Mouse (Mus musculus) neural tube, embryonic 15.5 days (tissue): ENCODE data around the gene Insl3. TPM values are rescaled to one million over a fixed set of nuclear protein-coding genes. Genes with fewer than 3 reads are reported as not detected.

Experiments
- ATAC-seq: fragments of 200-750 bp; cut with Nextera tagmentation; 2 replicates; pipeline ENCODE4 v1.8.0; 2017; ENCODE audit warnings: mild to moderate bottlenecking, moderate TSS enrichment, moderate library complexity; ENCODE audit not compliant: low FRiP score
- H3K27ac ChIP-seq: fragments of 300-500 bp; sonication (generic); replicated peaks from 2 replicates; pipeline ENCODE4 v1.5.1; 2015; ENCODE audit warnings: mild to moderate bottlenecking, inconsistent platforms
- H3K27me3 ChIP-seq: fragments of 300-500 bp; sonication (generic); replicated peaks from 2 replicates; pipeline ENCODE4 v1.6.1; 2015; ENCODE audit warnings: inconsistent platforms
- H3K36me3 ChIP-seq: fragments of 300-500 bp; sonication (generic); 2 replicates; pipeline ENCODE4 v1.6.1; 2015; ENCODE audit warnings: inconsistent platforms
- H3K4me1 ChIP-seq: fragments of 300-500 bp; sonication (generic); 2 replicates; pipeline ENCODE4 v1.6.1; 2015; ENCODE audit warnings: inconsistent platforms
- H3K4me2 ChIP-seq: fragments of 300-500 bp; sonication (generic); 2 replicates; pipeline ENCODE4 v1.6.1; 2015; ENCODE audit warnings: inconsistent platforms, mild to moderate bottlenecking, moderate library complexity
- H3K4me3 ChIP-seq: fragments of 300-500 bp; sonication (generic); replicated peaks from 2 replicates; pipeline ENCODE4 v1.5.1; 2015; ENCODE audit warnings: mild to moderate bottlenecking, inconsistent platforms
- H3K9ac ChIP-seq: fragments of 300-500 bp; sonication (generic); replicated peaks from 2 replicates; pipeline ENCODE4 v1.6.1; 2015; ENCODE audit warnings: mild to moderate bottlenecking, inconsistent platforms
- H3K9me3 ChIP-seq: fragments of 300-500 bp; sonication (generic); replicated peaks from 2 replicates; pipeline ENCODE4 v1.6.1; 2016; ENCODE audit warnings: inconsistent platforms
- WGBS: fragments of 180-500 bp; shearing (Covaris S2); methylation state at CpG from one replicate; pipeline ENCODE4 v1.1.7; 2015; ENCODE audit warnings: mixed read lengths; 5-methylcytosine and 5-hydroxymethylcytosine counted together
- polyA plus RNA-seq: library from polyadenylated mRNA; unstranded; fragments of >200 nt; fragmentation: Nextera tagmentation; extraction: Ambion mirVana; gene quantifications from 2 replicates; pipeline ENCODE4 v1.2.1, GENCODE M21; 2015

Insl3 gene
- 1.4 and 2.8 TPM in 2 replicates for polyA plus RNA-seq

DNA sequence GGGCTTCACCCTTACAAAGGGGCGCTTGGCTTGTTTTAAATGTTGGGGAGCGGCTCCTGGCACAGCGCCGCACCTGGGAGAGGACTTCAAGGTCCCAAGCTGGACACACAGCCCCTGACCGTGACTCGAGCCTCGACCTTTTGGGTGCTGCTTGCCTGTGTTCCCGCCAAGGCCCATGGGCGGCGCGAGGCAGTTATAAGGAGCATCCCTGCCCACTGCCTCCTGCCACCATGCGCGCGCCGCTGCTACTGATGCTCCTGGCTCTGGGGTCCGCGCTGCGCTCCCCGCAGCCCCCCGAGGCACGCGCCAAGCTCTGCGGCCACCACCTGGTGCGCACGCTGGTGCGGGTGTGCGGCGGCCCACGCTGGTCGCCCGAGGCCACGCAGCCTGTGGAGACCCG is at the start of gene Insl3:
Insl3 (plus strand) TSS at position 187 of the 400 bp plus-strand sequence.
- Histone ChIP-seq H3K9me3 (no peaks in the 10 kb centered on the region), H3K4me3 (peak within 1 kb of the TSS; percentile 19), H3K27ac (no peak within 1 kb of the TSS), H3K27me3 (peaks cover 100% of the 10 kb centered on the region), H3K4me1 (peaks cover 39% of the 10 kb centered on the region), H3K9ac (no peak within 1 kb of the TSS), H3K4me2 (peak within 1 kb of the TSS; percentile 29), H3K36me3 (no peaks in the 10 kb centered on the region)
- ATAC-seq = no peak
- WGBS = 2% methylated on average over 33 of the region's 33 CpGs

DNA sequence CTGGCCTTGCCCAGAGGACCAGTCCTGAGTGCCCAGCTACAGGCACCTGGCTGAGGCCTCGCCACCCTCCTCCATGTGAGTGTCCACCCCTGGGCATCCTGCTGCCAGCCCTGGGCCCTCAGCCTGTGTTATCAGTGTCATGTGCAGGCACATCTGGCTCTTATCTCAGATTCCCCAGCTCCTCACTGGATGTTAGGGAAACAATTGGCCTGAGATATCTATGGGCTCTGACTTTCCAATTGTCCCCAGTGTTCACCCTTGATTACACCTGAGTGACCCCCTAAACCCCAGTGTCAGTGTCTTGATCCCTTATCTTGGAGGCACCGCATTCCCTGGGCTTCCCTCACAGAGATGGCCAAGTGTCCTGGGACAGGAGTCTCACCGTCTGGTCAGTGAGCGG is 49.7 kb upstream of the Insl3 start:
- no peak overlapping the region for H3K4me3 ChIP-seq
- H3K9ac ChIP-seq = no peak overlapping the region
- H3K4me1 ChIP-seq = peaks cover 4% of the 10 kb centered on the region; the same call in 1 of the 2 replicates
- H3K9me3 ChIP-seq = no peaks in the 10 kb centered on the region
- no peak for ATAC-seq
- peaks cover 53% of the 10 kb centered on the region for H3K36me3 ChIP-seq
- WGBS = 93% methylated on average over 4 of the region's 4 CpGs
- no peak overlapping the region for H3K4me2 ChIP-seq
- H3K27ac ChIP-seq = no peak overlapping the region
- H3K27me3 ChIP-seq = peaks cover 22% of the 10 kb centered on the region

DNA sequence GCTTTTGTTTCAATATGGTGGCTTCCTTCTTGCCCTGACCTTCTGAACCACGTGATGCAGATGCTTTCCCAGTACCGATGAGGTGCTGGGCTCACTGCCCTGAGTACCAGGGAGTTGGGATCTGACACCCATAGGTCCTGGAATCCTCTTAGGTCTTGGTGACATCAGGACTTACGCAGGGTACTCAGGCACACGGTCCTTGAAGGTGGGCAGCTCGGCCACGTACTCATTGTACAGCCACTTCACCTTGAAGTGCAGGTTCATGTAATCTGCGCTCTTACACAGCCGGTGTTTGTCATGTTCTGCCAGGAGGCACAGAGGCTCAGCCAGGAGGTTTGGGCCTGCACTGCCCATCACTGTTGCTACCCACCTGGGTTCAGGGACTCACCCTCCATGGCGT is 43.5 kb upstream of the Insl3 start:
- H3K27ac ChIP-seq = no peak overlapping the region
- ATAC-seq = no peak
- H3K9me3 ChIP-seq = no peaks in the 10 kb centered on the region
- H3K27me3 ChIP-seq = no peaks in the 10 kb centered on the region; the same call in 1 of the 2 replicates
- no peak overlapping the region for H3K4me3 ChIP-seq
- no peak overlapping the region for H3K4me2 ChIP-seq
- H3K4me1 ChIP-seq = no peaks in the 10 kb centered on the region
- no peak overlapping the region for H3K9ac ChIP-seq
- H3K36me3 ChIP-seq = peaks cover 78% of the 10 kb centered on the region
- 81% methylated on average over 9 of the region's 9 CpGs for WGBS

DNA sequence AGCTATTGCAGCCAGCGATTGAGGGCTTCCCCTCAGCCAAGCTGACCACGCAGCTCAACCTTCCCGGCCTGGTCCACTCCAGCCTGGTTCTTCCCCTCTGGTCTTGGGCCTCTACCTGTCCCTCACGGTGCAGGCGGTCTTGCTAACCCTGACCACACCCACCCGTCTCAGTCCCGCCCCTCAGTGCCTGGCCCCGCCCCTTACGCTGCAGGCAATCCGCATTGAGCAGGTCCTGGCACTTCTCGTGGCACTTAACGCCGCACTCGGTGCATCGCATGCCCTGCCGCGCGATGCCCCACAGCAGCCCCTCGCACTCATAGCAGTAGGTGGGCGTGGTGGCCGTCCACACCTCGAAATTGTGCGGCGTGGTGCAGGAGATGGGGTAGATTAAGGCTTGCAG is 34.4 kb upstream of the Insl3 start:
- H3K9ac ChIP-seq = no peak overlapping the region
- no peaks in the 10 kb centered on the region; the same call in 1 of the 2 replicates for H3K4me1 ChIP-seq
- peak; percentile 26; the same call in 1 of the 2 replicates for ATAC-seq
- no peaks in the 10 kb centered on the region for H3K9me3 ChIP-seq
- peaks cover 71% of the 10 kb centered on the region for H3K36me3 ChIP-seq
- no peak overlapping the region for H3K27ac ChIP-seq
- 0 out of 2 replicates have a peak overlapping the region, but pooled peaks have one; percentile 4 for H3K4me3 ChIP-seq
- WGBS = 3% methylated on average over 24 of the region's 24 CpGs
- peak overlapping the region; percentile 9; the same call in 1 of the 2 replicates for H3K4me2 ChIP-seq
- peaks cover 57% of the 10 kb centered on the region for H3K27me3 ChIP-seq

DNA sequence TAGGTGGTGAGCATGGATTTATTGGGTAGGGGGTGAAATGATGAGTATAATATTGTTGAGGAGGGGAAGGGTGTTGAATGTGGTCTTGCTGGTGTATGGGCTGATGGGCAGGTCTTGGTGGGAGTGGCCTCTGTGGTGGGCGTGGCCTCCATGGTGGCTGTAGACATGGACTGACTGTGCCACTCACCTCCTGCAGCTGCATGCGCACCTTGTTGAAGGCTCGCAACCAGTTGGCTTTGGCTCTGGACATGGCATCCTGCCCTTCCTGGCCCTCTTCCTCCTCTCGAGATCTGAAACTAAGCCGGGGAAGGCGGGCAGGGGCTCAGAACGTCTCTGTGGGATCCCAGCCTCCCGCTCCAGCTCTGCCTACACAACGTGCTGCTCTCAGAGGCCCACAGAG is 31.2 kb upstream of the Insl3 start:
- 22% methylated on average over 8 of the region's 9 CpGs for WGBS
- no peak overlapping the region for H3K4me3 ChIP-seq
- peaks cover 5% of the 10 kb centered on the region; the same call in 1 of the 2 replicates for H3K4me1 ChIP-seq
- no peak overlapping the region for H3K27ac ChIP-seq
- no peak overlapping the region for H3K9ac ChIP-seq
- H3K4me2 ChIP-seq = no peak overlapping the region
- peaks cover 61% of the 10 kb centered on the region for H3K36me3 ChIP-seq
- ATAC-seq = no peak
- no peaks in the 10 kb centered on the region for H3K9me3 ChIP-seq
- peaks cover 69% of the 10 kb centered on the region for H3K27me3 ChIP-seq

DNA sequence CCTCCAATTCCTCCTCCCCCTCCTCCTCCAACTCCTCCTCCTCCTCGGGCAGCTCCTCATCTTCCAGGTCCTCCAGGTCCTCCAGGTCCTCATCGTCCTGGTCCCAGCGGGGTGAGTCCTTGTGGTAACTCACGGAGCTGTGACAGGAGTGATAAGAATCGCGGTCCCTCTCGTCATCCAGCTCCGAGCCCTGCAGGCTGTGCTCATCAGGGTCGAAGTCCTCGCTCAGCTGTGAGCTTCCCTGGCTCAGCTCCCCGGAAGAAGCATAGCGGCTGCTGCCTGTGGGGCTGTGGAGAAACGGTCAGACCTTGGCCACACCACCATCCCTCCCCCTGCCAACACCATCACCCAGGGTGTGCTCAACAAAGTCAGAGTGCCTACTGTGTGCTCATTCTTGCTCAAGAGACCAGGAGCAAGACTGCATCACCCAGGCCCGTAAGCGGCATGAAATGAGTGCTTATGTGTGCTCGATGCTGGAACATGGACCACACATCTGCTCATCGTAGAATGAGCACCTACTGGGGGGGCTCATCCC is 30.4 kb upstream of the Insl3 start:
- 40% methylated on average over 17 of the region's 17 CpGs for WGBS
- no peak overlapping the region for H3K4me2 ChIP-seq
- no peaks in the 10 kb centered on the region for H3K9me3 ChIP-seq
- H3K9ac ChIP-seq = no peak overlapping the region
- peaks cover 5% of the 10 kb centered on the region; the same call in 1 of the 2 replicates for H3K4me1 ChIP-seq
- H3K4me3 ChIP-seq = no peak overlapping the region
- ATAC-seq = no peak
- H3K27ac ChIP-seq = no peak overlapping the region
- peaks cover 62% of the 10 kb centered on the region for H3K36me3 ChIP-seq
- peaks cover 72% of the 10 kb centered on the region for H3K27me3 ChIP-seq

DNA sequence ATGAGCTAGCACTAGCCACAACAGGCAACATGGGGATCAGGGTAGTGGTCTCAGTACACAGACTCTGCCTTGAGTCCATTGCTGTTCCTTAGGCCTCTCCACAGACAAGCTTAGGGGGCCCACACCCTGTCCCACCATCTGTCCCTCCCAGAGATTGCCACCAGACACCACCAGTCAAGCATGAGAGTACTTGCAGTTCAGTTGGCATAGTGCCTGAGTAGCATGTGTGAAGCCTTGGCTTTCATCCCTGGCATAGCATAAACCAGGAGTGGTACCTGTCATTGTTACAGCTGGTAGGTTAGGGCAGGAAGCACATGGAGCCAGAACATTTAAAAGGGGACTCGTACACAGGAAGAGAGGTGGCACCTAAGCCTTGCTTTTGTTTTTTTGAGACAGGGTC is 29.3 kb upstream of the Insl3 start:
- 71% methylated on average over 1 of the region's 1 CpGs for WGBS
- peaks cover 59% of the 10 kb centered on the region for H3K36me3 ChIP-seq
- peaks cover 5% of the 10 kb centered on the region; the same call in 1 of the 2 replicates for H3K4me1 ChIP-seq
- no peak overlapping the region for H3K9ac ChIP-seq
- H3K4me2 ChIP-seq = no peak overlapping the region
- H3K9me3 ChIP-seq = no peaks in the 10 kb centered on the region
- no peak overlapping the region for H3K27ac ChIP-seq
- no peak for ATAC-seq
- no peak overlapping the region for H3K4me3 ChIP-seq
- H3K27me3 ChIP-seq = peaks cover 63% of the 10 kb centered on the region

DNA sequence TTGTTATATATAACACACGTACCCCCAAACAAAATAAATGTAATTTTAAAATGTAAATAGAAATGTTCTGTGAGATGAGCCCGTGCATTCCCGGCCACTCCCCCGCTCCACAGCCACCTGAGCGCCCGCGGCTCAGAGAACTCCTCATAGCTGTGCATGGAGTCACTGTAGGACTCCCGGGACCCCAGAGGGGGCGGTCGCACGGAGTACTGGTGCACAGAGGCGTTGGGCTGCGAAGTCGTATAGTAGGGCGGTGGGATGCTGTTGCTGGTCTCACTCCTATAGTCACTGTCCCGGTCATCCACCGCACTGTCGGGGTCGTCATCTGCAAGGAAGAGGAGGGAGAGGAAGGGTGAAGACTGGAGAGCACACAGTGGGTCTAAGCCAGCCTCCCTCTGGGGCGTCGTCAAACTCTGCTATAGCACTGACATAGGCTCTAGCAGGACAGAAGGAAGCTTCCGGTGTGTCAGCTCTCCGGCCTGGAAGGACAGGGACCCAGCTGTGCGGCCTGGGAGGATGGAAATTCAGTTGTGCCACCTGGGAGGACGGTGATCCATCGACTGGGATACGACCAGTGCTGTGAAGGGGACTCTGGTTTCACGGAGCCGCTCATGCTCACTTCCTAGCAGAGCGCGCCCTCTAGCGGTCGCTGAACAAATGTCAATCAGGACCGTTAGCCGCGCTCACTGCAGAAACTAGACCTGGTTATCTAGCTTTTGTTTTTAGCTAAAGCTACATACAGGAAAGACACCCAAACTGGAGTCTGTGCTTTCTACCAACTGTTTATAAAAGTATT is 28.5 kb upstream of the Insl3 start:
- no peaks in the 10 kb centered on the region for H3K9me3 ChIP-seq
- H3K4me2 ChIP-seq = 0 out of 2 replicates have a peak overlapping the region, but pooled peaks have one; percentile 9
- H3K4me3 ChIP-seq = no peak overlapping the region
- peaks cover 55% of the 10 kb centered on the region for H3K36me3 ChIP-seq
- ATAC-seq = peak; percentile 71
- peaks cover 5% of the 10 kb centered on the region; the same call in 1 of the 2 replicates for H3K4me1 ChIP-seq
- 8% methylated on average over 36 of the region's 36 CpGs for WGBS
- H3K27me3 ChIP-seq = peaks cover 55% of the 10 kb centered on the region
- no peak overlapping the region for H3K27ac ChIP-seq
- H3K9ac ChIP-seq = no peak overlapping the region

DNA sequence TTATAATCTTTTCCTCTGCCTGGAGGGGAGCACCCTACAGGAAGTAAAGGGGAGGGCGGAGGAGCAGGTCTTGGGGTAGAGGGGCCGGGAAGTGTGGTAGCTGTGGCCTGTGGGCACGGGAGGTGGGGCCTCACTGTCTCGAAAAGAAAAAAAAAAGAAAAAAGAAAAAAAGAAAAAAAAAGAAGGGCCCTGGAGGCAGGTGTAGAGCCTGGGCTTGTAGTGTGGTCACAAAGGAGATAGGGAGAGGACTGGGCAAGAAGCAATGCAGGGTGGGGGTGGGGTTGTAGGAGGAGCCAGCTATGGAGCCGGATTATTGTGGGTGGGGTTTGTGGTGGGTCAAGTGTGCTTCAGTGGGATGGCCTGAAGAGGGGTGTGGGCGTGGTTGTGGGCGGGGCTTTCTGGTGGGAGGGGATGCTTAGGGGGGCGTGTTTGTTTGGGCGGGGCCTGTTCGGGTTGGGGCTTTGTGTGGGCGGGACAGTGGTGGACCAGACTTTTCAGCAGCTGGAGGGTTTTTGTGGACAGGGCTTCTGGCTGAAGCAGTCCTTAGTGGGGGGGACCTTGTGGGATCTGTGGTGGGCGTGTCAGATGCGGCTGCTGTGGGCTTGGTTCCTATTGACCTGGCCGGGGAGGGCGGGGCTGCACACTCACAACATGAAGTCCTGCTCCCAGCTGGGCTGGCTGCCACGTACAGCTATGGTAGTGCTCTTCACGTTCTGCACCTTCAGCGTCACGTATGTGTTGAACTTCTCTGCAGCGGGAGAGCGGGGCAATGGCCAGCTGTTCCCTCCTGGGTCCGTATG is 23.5 kb upstream of the Insl3 start:
- 6% methylated on average over 22 of the region's 22 CpGs for WGBS

DNA sequence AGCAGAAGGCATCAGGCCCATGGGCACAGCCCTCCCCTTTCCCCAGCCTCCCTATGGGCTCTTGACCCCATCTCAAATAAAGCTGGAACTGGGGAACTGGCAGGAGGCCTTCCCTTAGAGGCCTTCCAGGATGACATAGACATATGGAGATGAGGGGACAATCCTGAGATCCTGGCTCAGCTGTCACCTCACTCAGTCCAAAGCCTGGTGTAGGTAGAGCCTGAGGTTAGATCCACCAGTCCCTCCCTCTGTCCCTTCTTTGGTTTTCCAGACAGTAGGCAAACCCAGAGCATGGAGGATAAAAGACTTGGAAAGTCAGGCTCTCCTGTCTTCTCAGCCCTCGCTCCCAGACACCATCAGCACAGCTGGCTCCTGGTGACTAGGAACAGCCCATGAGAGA is 22.2 kb upstream of the Insl3 start:
- H3K27me3 ChIP-seq = peaks cover 9% of the 10 kb centered on the region
- no peak overlapping the region for H3K9ac ChIP-seq
- WGBS = 14% methylated on average over 1 of the region's 1 CpGs
- ATAC-seq = no peak
- H3K36me3 ChIP-seq = peaks cover 24% of the 10 kb centered on the region; the same call in 1 of the 2 replicates
- H3K9me3 ChIP-seq = no peaks in the 10 kb centered on the region
- H3K4me3 ChIP-seq = no peak overlapping the region
- H3K4me2 ChIP-seq = peak overlapping the region; percentile 46
- H3K27ac ChIP-seq = peak overlapping the region; percentile 68
- peaks cover 47% of the 10 kb centered on the region for H3K4me1 ChIP-seq

More for the DNA sequence above, 23.5 kb upstream of the Insl3 start:
- no peak overlapping the region for H3K27ac ChIP-seq
- peaks cover 47% of the 10 kb centered on the region for H3K4me1 ChIP-seq
- H3K36me3 ChIP-seq = peaks cover 29% of the 10 kb centered on the region; the same call in 1 of the 2 replicates
- ATAC-seq = no peak
- no peak overlapping the region for H3K9ac ChIP-seq
- peak overlapping the region; percentile 25; the same call in 1 of the 2 replicates for H3K4me2 ChIP-seq
- peaks cover 11% of the 10 kb centered on the region for H3K27me3 ChIP-seq
- no peaks in the 10 kb centered on the region for H3K9me3 ChIP-seq
- H3K4me3 ChIP-seq = no peak overlapping the region

DNA sequence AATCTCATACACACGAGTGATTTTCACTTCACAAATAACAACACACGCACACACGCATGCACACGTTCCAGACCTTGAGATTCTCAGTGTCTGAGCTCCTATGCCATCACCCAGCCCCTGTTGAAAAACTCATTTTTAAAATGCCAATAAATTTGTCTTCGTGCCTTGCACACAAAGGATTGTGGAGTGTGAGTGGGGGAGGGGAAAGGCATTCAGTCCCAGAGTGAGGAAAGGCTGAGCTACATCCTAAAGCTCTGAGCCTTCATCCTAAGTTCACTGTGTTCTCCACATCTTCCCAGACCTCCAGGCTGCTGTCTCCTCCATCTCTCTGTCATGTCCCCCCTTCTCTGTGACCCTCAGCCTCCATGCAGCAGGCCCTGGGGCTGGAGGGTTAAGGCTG is 21.8 kb upstream of the Insl3 start:
- H3K27ac ChIP-seq = peak overlapping the region; percentile 68

More for the DNA sequence above, 21.8 kb upstream of the Insl3 start:
- Histone ChIP-seq H3K4me3 (no peak overlapping the region), H3K4me2 (peak overlapping the region; percentile 46), H3K27me3 (peaks cover 7% of the 10 kb centered on the region), H3K9ac (no peak overlapping the region), H3K36me3 (peaks cover 21% of the 10 kb centered on the region; the same call in 1 of the 2 replicates), H3K9me3 (no peaks in the 10 kb centered on the region), H3K4me1 (peaks cover 51% of the 10 kb centered on the region)
- ATAC-seq = no peak
- 21% methylated on average over 5 of the region's 5 CpGs for WGBS
